ENCODE assay signal across 22 mouse cellular contexts in genomic region chr1:85854475-85854874, GRCm38 (mm10). TPM values are rescaled to one million over a fixed set of nuclear protein-coding genes. Genes with fewer than 3 reads are reported as not detected.
DNase-seq lines count a peak whose midpoint lies in the region; ATAC-seq and TF ChIP-seq lines count a peak whose summit lies in the region.
"Had no signal": no experiment of that assay in that cellular context is flagged by ENCODE, and none has a peak within 500 bp of the region (broad histone marks: within the 10 kb centered on the region; RNA-seq: fewer than 3 reads in every experiment).

No protein-coding gene starts in this region.

- DNase-seq in hindbrain, postnatal 0 days (ENCODE audit: low spot score): no peak
- DNase-seq in liver, postnatal 0 days: no peak
- DNase-seq in liver: no peak
- DNase-seq in CH12.LX (ENCODE audit: extremely low read depth): no peak
- peak; percentile 26 for DNase-seq in R1 (ENCODE audit: low read depth, low spot score)
- DNase-seq in neural tube, embryonic 10.5 days (ENCODE audit: extremely low spot score, low spot score): no peak
- no peak for DNase-seq in layer of hippocampus, adult 9-11 months
- DNase-seq: adrenal gland, postnatal 25 days; cerebellum, adult 2 months; gastrocnemius, postnatal 25 days; heart, postnatal 14 days; kidney, postnatal 10 days; right cerebral cortex, postnatal 14 days; spleen, adult 18-20 months had no signal

- no peak overlapping the region for H3K27ac ChIP-seq in hindbrain, postnatal 0 days
- no peak overlapping the region for H3K27ac ChIP-seq in hindbrain, embryonic 16.5 days (ENCODE audit: low read depth, low read length)
- no peak overlapping the region for H3K27ac ChIP-seq in liver, postnatal 0 days (ENCODE audit: low read depth)
- no peak overlapping the region for H3K27ac ChIP-seq in CH12.LX (ENCODE audit: insufficient read depth, low read depth)
- H3K27ac ChIP-seq: forebrain, embryonic 12.5 days; hindbrain, embryonic 12.5 days; intestine, embryonic 15.5 days; neural tube, embryonic 15.5 days had no signal

- H3K4me3 ChIP-seq in hindbrain, postnatal 0 days (ENCODE audit: low read length): no peak overlapping the region
- H3K4me3 ChIP-seq in hindbrain, embryonic 16.5 days (ENCODE audit: low read length): no peak overlapping the region
- H3K4me3 ChIP-seq in liver, postnatal 0 days (ENCODE audit: low read depth, low read length): no peak overlapping the region
- no peak overlapping the region for H3K4me3 ChIP-seq in CH12.LX (replicated peaks in 1 of 3; ENCODE audit: low read depth in 2 of 3, low read length in 2 of 3, poor library complexity in 1 of 3)
- H3K4me3 ChIP-seq: embryonic facial prominence, embryonic 10.5 days; forebrain, embryonic 12.5 days; heart, embryonic 10.5 days; hindbrain, embryonic 12.5 days; intestine, embryonic 15.5 days; neural tube, embryonic 15.5 days had no signal

- no peaks in the 10 kb centered on the region for H3K9me3 ChIP-seq in hindbrain, postnatal 0 days (ENCODE audit: low read length)
- no peaks in the 10 kb centered on the region for H3K9me3 ChIP-seq in hindbrain, embryonic 16.5 days (ENCODE audit: control insufficient read depth, low read length)
- H3K9me3 ChIP-seq in liver, postnatal 0 days (ENCODE audit: low read length): no peaks in the 10 kb centered on the region
- no peaks in the 10 kb centered on the region for H3K9me3 ChIP-seq in CH12.LX (replicated peaks; ENCODE audit: low read length)
- H3K9me3 ChIP-seq: embryonic facial prominence, embryonic 10.5 days; forebrain, embryonic 12.5 days; heart, embryonic 10.5 days; hindbrain, embryonic 12.5 days; intestine, embryonic 15.5 days; neural tube, embryonic 15.5 days had no signal

- ATAC-seq in hindbrain, postnatal 0 days: no peak
- ATAC-seq in hindbrain, embryonic 16.5 days: no peak
- no peak for ATAC-seq in liver, postnatal 0 days
- ATAC-seq: intestine, embryonic 15.5 days had no signal

- dilution Hi-C loops in CH12.LX (cut with MboI; ENCODE audit: extremely low pct_ligation_motif_present, extremely low pct_unique_long_range_greater_than_20kb, low sequenced_read_pairs): no loop called here

- H3K27me3 ChIP-seq in hindbrain, postnatal 0 days (ENCODE audit: insufficient read depth, low read length): no peaks in the 10 kb centered on the region
- H3K27me3 ChIP-seq in hindbrain, embryonic 16.5 days (replicated peaks; ENCODE audit: control insufficient read depth, insufficient read depth, low read length): no peaks in the 10 kb centered on the region
- no peaks in the 10 kb centered on the region for H3K27me3 ChIP-seq in liver, postnatal 0 days (ENCODE audit: insufficient read depth, low read length)
- H3K27me3 ChIP-seq in CH12.LX (replicated peaks): no peaks in the 10 kb centered on the region
- H3K27me3 ChIP-seq: forebrain, embryonic 12.5 days; hindbrain, embryonic 12.5 days; intestine, embryonic 15.5 days; neural tube, embryonic 15.5 days had no signal

- TF ChIP-seq RAD21 in CH12.LX (IDR thresholded peaks at IDR 0.05; ENCODE audit: low read depth, low read length): no peak; the same call in none of the 2 replicates

- H3K79me2 ChIP-seq in CH12.LX (replicated peaks; ENCODE audit: control insufficient read depth, extremely low read depth, insufficient read depth, poor library complexity, severe bottlenecking): no peaks in the 10 kb centered on the region

- TF ChIP-seq EP300 in liver, postnatal 0 days (IDR thresholded peaks at IDR 0.05; ENCODE audit: low read depth): no peak
- TF ChIP-seq EP300 in CH12.LX (IDR thresholded peaks at IDR 0.05; ENCODE audit: low read length): no peak

- TF ChIP-seq CTCF in hindbrain, postnatal 0 days (IDR thresholded peaks at IDR 0.05; ENCODE audit: low read depth): peak; percentile 45
- peak; percentile 41 for TF ChIP-seq CTCF in liver, postnatal 0 days (IDR thresholded peaks at IDR 0.05; ENCODE audit: low read depth)
- TF ChIP-seq CTCF in CH12.LX (conservative IDR thresholded peaks at IDR 0.05 in 1 of 2, IDR thresholded peaks at IDR 0.05 in 1 of 2; ENCODE audit: low read depth in 2 of 2, low read length in 2 of 2): peak in 1 of 2 experiments; percentile 55; a peak in 2 of 4 replicates

- WGBS in hindbrain, postnatal 0 days: 89% methylated on average over 2 of the region's 2 CpGs
- WGBS in hindbrain, embryonic 16.5 days: 84% methylated on average over 2 of the region's 2 CpGs
- WGBS in liver, postnatal 0 days (ENCODE audit: insufficient replicate concordance): 62% methylated on average over 2 of the region's 2 CpGs

- H3K4me1 ChIP-seq in hindbrain, postnatal 0 days (ENCODE audit: insufficient read depth, low read length): no peaks in the 10 kb centered on the region
- no peaks in the 10 kb centered on the region for H3K4me1 ChIP-seq in hindbrain, embryonic 16.5 days (ENCODE audit: control insufficient read depth, insufficient read depth, low read depth, low read length)
- no peaks in the 10 kb centered on the region for H3K4me1 ChIP-seq in liver, postnatal 0 days (ENCODE audit: insufficient read depth)
- H3K4me1 ChIP-seq in CH12.LX (ENCODE audit: control insufficient read depth in 1 of 2, insufficient read depth in 2 of 2): peaks cover 0 to 22% of the 10 kb centered on the region in 2 experiments; a peak in 2 of 4 replicates
- H3K4me1 ChIP-seq: forebrain, embryonic 12.5 days; hindbrain, embryonic 12.5 days; intestine, embryonic 15.5 days had no signal

- no peak overlapping the region for H3K4me2 ChIP-seq in hindbrain, postnatal 0 days (ENCODE audit: low read depth, low read length)
- H3K4me2 ChIP-seq in hindbrain, embryonic 16.5 days (ENCODE audit: low read length): no peak overlapping the region
- no peak overlapping the region for H3K4me2 ChIP-seq in liver, postnatal 0 days (ENCODE audit: low read depth, low read length)
- H3K4me2 ChIP-seq in CH12.LX (ENCODE audit: insufficient read depth, low read depth, poor library complexity, severe bottlenecking): no peak overlapping the region
- H3K4me2 ChIP-seq: forebrain, embryonic 12.5 days; hindbrain, embryonic 12.5 days; intestine, embryonic 15.5 days; midbrain, embryonic 11.5 days; neural tube, embryonic 15.5 days had no signal

- TF ChIP-seq POLR2A in CH12.LX (IDR thresholded peaks at IDR 0.05; ENCODE audit: low read depth, low read length): no peak

- H3K36me3 ChIP-seq in hindbrain, postnatal 0 days (ENCODE audit: insufficient read depth, low read length): peaks cover 6% of the 10 kb centered on the region
- peaks cover under 1% of the 10 kb centered on the region for H3K36me3 ChIP-seq in hindbrain, embryonic 16.5 days (ENCODE audit: control insufficient read depth, insufficient read depth, low read length)
- peaks cover 18% of the 10 kb centered on the region for H3K36me3 ChIP-seq in liver, postnatal 0 days (replicated peaks; ENCODE audit: insufficient read depth, low read length)
- H3K36me3 ChIP-seq in CH12.LX (replicated peaks in 1 of 2; ENCODE audit: control insufficient read depth in 1 of 2, insufficient read depth in 1 of 2, low read length in 1 of 2): peaks cover 13 to 46% of the 10 kb centered on the region in 2 experiments
- H3K36me3 ChIP-seq: intestine, embryonic 15.5 days had no signal

- in situ Hi-C loops in CH12.LX (cut with MboI; ENCODE audit: low pct_ligation_motif_present, low pct_unique_long_range_greater_than_20kb, low sequenced_read_pairs): loop anchor here (5.0 kb wide), 3 partner anchors 38 to 153 kb away; partner anchors contain the start of gene Itm2c

- no peak overlapping the region for H3K9ac ChIP-seq in hindbrain, postnatal 0 days (replicated peaks; ENCODE audit: low read length)
- no peak overlapping the region for H3K9ac ChIP-seq in hindbrain, embryonic 16.5 days (ENCODE audit: low read depth, low read length)
- no peak overlapping the region for H3K9ac ChIP-seq in liver, postnatal 0 days (replicated peaks)
- H3K9ac ChIP-seq in CH12.LX (ENCODE audit: insufficient read depth, low read depth): no peak overlapping the region
- H3K9ac ChIP-seq: forebrain, embryonic 12.5 days; hindbrain, embryonic 12.5 days; intestine, embryonic 15.5 days; neural tube, embryonic 15.5 days had no signal

TF ChIP-seq in CH12.LX, 34 proteins besides CTCF, POLR2A, EP300 and RAD21:
- TF ChIP-seq SIN3A (IDR thresholded peaks at IDR 0.05; ENCODE audit: low read length) (no peak), ETS1 (conservative IDR thresholded peaks at IDR 0.05; ENCODE audit: low read depth, low read length) (no peak), MXI1 (IDR thresholded peaks at IDR 0.05; ENCODE audit: low read depth, low read length) (no peak), ZNF384 (IDR thresholded peaks at IDR 0.05; ENCODE audit: low read depth, low read length) (no peak), RCOR1 (conservative IDR thresholded peaks at IDR 0.05; ENCODE audit: low read depth, low read length) (no peak), CHD1 (IDR thresholded peaks at IDR 0.05; ENCODE audit: low read depth, low read length) (no peak), JUN (IDR thresholded peaks at IDR 0.05; ENCODE audit: insufficient read depth, low read depth, low read length) (no peak), MEF2A (IDR thresholded peaks at IDR 0.05; ENCODE audit: borderline replicate concordance, low read depth, low read length) (no peak), ZKSCAN1 (IDR thresholded peaks at IDR 0.05; ENCODE audit: borderline replicate concordance, low read depth, low read length) (peak; percentile 53; the same call in 1 of the 2 replicates), E2F4 (IDR thresholded peaks at IDR 0.05; ENCODE audit: insufficient replicate concordance, low read depth, low read length) (no peak), CHD2 (IDR thresholded peaks at IDR 0.05; ENCODE audit: low read length) (no peak), SMC3 (IDR thresholded peaks at IDR 0.05; ENCODE audit: low read depth, low read length) (peak; percentile 38), USF2 (conservative IDR thresholded peaks at IDR 0.05; ENCODE audit: low read depth, low read length) (no peak), NRF1 (IDR thresholded peaks at IDR 0.05; ENCODE audit: low read depth, low read length) (no peak)

RNA-seq across cellular contexts. Expression of gene Itm2c, which starts 39.6 kb away (rescaled TPM):
- 329 and 336 TPM in 2 replicates for total RNA-seq in hindbrain, postnatal 0 days (2014; rRNA removed)
- 244 and 253 TPM in 2 replicates for polyA plus RNA-seq in hindbrain, postnatal 0 days (2015; fragmentation: Nextera tagmentation; extraction: Ambion mirVana)
- polyA plus RNA-seq in hindbrain, embryonic 16.5 days (2015; fragmentation: Nextera tagmentation; extraction: Ambion mirVana): 223 and 225 TPM in 2 replicates
- polyA plus RNA-seq in liver, postnatal 0 days (2015; fragmentation: Nextera tagmentation; extraction: Ambion mirVana): 52.1 and 56.7 TPM in 2 replicates
- total RNA-seq in CH12.LX (2012; rRNA removed): 83.3 and 107 TPM in 2 replicates
- total RNA-seq in CH12.LX (2014; rRNA removed): 87.9 and 96.2 TPM in 2 replicates
- polyA plus RNA-seq in CH12.LX (2012; ENCODE audit: insufficient read length, low read depth): 72.1 and 76.6 TPM in 2 replicates
